Mouse (Mus musculus) liver, adult 2 months (tissue): ENCODE measurements around the gene Slc43a3. TPM values are rescaled to one million over a fixed set of nuclear protein-coding genes. Genes with fewer than 3 reads are reported as not detected.
A peak's percentile ranks its signal among the peaks of the same experiment; 100 is the strongest.
"Not testable (repeated sequence)": the region's sequence is repeated elsewhere in the genome, so short reads cannot be mapped to it uniquely, and the experiment has no call there.

Experiments
- DNase-seq: peaks from one replicate; pipeline ENCODE4 v3.0.0-alpha.2; 2011; ENCODE audit warnings: low read depth, low spot score; ENCODE audit errors: extremely low read depth
- H3K27ac ChIP-seq: fragments of 200-500 bp; replicated peaks from 2 replicates; pipeline ENCODE4 v1.5.1; 2012; ENCODE audit warnings: low read depth, mild to moderate bottlenecking, control low read depth, inconsistent platforms, low read length; ENCODE audit not compliant: insufficient read depth
- H3K27me3 ChIP-seq: fragments of 200-500 bp; 2 replicates; pipeline ENCODE4 v1.6.1; 2012; ENCODE audit warnings: mild to moderate bottlenecking, moderate library complexity, low read length, inconsistent platforms; ENCODE audit not compliant: control insufficient read depth, insufficient read depth
- H3K36me3 ChIP-seq: fragments of 200-500 bp; 2 replicates; pipeline ENCODE4 v1.6.1; 2012; ENCODE audit warnings: low read length, inconsistent platforms; ENCODE audit not compliant: control insufficient read depth, insufficient read depth
- H3K4me1 ChIP-seq: fragments of 200-500 bp; 2 replicates; pipeline ENCODE4 v1.6.1; 2011; ENCODE audit warnings: low read length; ENCODE audit not compliant: control insufficient read depth, insufficient read depth
- H3K4me3 ChIP-seq: fragments of 200-500 bp; 2 replicates; pipeline ENCODE4 v1.5.1; 2011; ENCODE audit warnings: low read depth, mild to moderate bottlenecking, control low read depth, low read length, moderate library complexity; ENCODE audit not compliant: insufficient read depth
- H3K79me2 ChIP-seq: fragments of 200-500 bp; 2 replicates; pipeline ENCODE4 v1.6.1; 2012; ENCODE audit warnings: inconsistent platforms, mild to moderate bottlenecking, low read length, moderate library complexity; ENCODE audit not compliant: control insufficient read depth, insufficient read depth
- H3K9ac ChIP-seq: fragments of 200-500 bp; 2 replicates; pipeline ENCODE4 v1.6.1; 2012; ENCODE audit warnings: low read depth, mild to moderate bottlenecking, control low read depth, inconsistent platforms, low read length
- CTCF ChIP-seq: fragments of 200-500 bp; IDR thresholded peaks from 2 replicates; pipeline ENCODE4 v1.5.1; 2011; ENCODE audit warnings: low read depth, low read length, control low read depth
- POLR2A ChIP-seq: fragments of 200-500 bp; IDR thresholded peaks from 2 replicates; pipeline ENCODE4 v1.6.1; 2011; ENCODE audit warnings: low read length, control low read depth; ENCODE audit not compliant: insufficient read depth; ENCODE audit errors: extremely low read depth
- WGBS: fragments of 180-500 bp; shearing (Covaris S2); methylation state at CpG from one replicate; pipeline ENCODE4 v1.1.7; 2018; 5-methylcytosine and 5-hydroxymethylcytosine counted together
- polyA plus RNA-seq: library from polyadenylated mRNA; depleted of rRNA; stranded (reverse); fragments of >200 nt; gene quantifications from 2 replicates; pipeline ENCODE4 v1.2.3, GENCODE M21; 2012
- total RNA-seq: library from RNA; depleted of rRNA; stranded (reverse); fragments of >200 nt; gene quantifications from 2 replicates; pipeline ENCODE4 v1.2.3, GENCODE M21; 2014

Gene Slc43a3
- total and polyA plus RNA-seq, 2 experiments: 25.7 to 30.6 TPM

DNA sequence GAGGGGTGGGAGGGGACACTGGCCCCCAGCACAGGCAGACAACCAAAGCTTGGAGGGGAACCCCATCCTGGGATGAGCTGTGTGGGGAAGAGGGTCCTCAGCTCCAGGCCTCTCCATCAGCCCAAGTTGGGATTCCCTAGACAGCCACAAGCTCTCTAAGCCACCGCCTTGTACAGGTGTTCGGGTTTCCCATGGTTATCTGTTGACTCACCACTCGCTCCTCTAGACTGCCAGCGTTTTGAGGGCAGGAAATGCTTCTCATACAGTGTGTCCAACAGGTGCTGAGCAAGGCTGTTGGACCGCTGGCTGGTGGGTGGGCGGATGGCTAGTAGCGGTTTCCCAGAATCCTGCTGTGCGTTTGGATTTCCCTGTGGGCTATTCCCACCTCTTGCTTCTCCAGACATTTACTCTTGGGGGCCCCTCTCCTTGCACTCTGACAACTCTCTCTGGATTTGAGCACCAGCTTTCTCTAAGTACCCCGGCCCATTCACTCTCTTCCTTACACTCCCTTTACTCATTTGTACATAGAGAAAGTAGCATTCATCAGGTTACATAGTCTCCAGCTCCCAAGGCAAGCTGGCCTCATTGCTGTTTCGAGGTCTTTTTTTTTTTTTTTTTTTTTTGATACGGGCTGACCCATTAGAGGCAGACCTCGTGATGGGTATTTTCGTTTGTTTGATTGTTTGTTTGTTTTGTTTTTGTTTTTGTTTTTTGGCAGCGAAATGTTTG is 46.9 kb upstream of the Slc43a3 start:
- DNase-seq: no peak
- TF ChIP-seq CTCF (no peak), POLR2A (no peak)
- Histone ChIP-seq H3K36me3 (no peaks in the 10 kb centered on the region), H3K79me2 (no peaks in the 10 kb centered on the region), H3K9ac (no peak overlapping the region), H3K27me3 (peaks cover 11% of the 10 kb centered on the region), H3K4me3 (peak overlapping the region; percentile 6; the same call in 1 of the 2 replicates), H3K4me1 (peaks cover 4% of the 10 kb centered on the region; the same call in 1 of the 2 replicates), H3K27ac (no peak overlapping the region)
- 21% methylated on average over 14 of the region's 14 CpGs for WGBS

DNA sequence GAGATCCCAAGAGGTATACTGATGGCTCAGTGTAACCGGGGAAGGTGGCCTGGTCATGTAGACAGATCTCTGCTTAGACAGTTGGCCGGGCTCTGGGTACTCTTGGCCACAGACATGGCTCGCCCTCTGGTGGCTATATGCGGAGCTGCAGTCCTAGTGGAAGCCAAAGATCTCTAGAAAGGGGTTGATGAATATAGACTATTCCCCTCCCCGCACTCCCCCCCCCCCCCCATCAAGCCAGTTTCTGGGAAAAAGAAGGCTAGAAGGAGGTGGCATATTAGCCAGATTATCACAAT is 46.4 kb upstream of the Slc43a3 start:
- H3K27me3 ChIP-seq: peaks cover 11% of the 10 kb centered on the region
- TF ChIP-seq POLR2A: no peak
- TF ChIP-seq CTCF: peak; percentile 93
- peak; percentile 55 for DNase-seq

DNA sequence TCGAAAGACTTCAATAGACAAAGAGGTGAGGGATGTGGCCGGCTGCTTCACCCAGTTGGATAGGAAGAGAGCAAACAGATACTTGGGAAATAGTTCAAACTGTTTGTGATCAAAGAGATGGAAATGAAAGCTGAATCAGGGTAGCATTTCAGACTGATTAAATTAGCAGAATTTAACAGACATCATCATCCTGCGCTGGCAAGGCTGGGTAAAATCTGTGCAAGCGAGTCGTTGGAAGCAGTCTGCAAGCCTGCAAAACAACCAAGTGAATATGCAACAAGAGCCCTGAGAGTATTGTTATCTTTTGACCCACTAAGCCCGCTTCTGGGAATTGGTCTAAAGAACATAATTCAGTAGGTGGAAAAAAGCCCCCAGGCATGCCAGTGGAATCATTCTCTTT is 43.0 kb upstream of the Slc43a3 start:
- H3K27ac ChIP-seq: no peak overlapping the region
- H3K9ac ChIP-seq: no peak overlapping the region
- WGBS: 25% methylated on average over 6 of the region's 6 CpGs
- H3K79me2 ChIP-seq: no peaks in the 10 kb centered on the region
- peaks cover 3% of the 10 kb centered on the region; the same call in 1 of the 2 replicates for H3K4me1 ChIP-seq
- no peaks in the 10 kb centered on the region for H3K27me3 ChIP-seq
- H3K36me3 ChIP-seq: no peaks in the 10 kb centered on the region
- DNase-seq: peak; percentile 80
- no peak overlapping the region for H3K4me3 ChIP-seq
- TF ChIP-seq POLR2A (no peak), CTCF (no peak)

More for the DNA sequence above, 46.4 kb upstream of the Slc43a3 start:
- H3K36me3 ChIP-seq: no peaks in the 10 kb centered on the region
- no peak overlapping the region for H3K4me3 ChIP-seq
- H3K27ac ChIP-seq: no peak overlapping the region
- under 1% methylated on average over 5 of the region's 5 CpGs for WGBS
- no peaks in the 10 kb centered on the region for H3K79me2 ChIP-seq
- no peak overlapping the region for H3K9ac ChIP-seq
- H3K4me1 ChIP-seq: peaks cover 4% of the 10 kb centered on the region; the same call in 1 of the 2 replicates

DNA sequence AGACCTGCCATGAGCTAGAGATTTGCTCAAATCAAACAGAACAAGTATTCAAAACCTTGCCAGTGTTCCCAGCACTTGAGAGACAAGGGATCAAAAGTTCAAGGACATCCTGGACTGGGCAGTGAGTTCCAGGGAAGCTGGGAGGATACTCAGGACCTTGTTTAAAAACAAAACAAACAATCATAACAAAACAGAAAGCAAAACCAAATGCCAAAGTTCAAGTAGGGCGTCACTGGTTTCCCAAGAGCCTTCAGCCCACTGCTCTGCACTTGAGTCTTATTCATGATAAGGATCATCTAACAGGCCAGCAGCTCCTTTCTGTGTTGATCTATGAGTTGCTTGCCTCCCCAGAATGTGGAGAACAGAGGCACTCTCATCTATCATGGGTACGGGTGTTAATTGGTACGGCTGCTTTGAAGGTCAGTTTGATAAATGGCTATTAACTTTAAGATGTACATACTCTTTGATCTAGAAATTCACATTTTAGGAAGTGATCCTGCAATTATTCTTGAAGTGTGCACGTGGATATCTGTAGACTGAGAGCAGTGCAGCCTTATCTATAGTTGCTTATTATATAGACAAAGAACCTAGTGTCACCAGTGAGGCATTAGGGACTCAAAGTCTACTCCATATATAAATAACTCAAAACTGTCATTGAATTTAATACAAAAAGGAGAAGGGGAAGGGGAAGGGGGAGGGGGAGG is 40.7 kb upstream of the Slc43a3 start:
- 57% methylated on average over 4 of the region's 4 CpGs for WGBS
- peak overlapping the region; percentile 47; the same call in 1 of the 2 replicates for H3K27ac ChIP-seq
- no peaks in the 10 kb centered on the region for H3K79me2 ChIP-seq

DNA sequence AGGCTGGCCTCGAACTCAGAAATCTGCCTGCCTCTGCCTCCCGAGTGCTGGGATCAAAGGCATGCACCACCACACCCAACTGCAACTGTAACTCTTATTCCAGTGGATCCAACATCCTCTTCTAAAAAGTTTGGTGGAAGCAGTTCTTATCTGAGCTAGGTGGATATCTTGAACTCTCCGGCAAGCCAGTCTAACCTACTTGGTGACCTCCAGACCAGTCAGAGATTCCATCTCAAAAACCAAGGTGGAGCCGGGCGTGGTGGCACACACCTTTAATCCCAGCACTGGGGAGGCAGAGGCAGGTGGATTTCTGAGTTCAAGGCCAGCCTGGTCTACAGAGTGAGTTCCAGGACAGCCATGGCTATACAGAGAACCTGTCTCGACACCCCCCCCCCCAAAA is 39.7 kb upstream of the Slc43a3 start:
- not testable (repeated sequence) for H3K79me2 ChIP-seq, H3K27ac ChIP-seq, H3K36me3 ChIP-seq, H3K4me3 ChIP-seq, H3K4me1 ChIP-seq, H3K9ac ChIP-seq, H3K27me3 ChIP-seq, DNase-seq
- WGBS: 94% methylated on average over 6 of the region's 6 CpGs

More for the DNA sequence above, 40.7 kb upstream of the Slc43a3 start:
- TF ChIP-seq POLR2A: no peak
- TF ChIP-seq CTCF: no peak
- DNase-seq: peak; percentile 86
- H3K4me1 ChIP-seq: peaks cover 3% of the 10 kb centered on the region; the same call in 1 of the 2 replicates
- H3K27me3 ChIP-seq: no peaks in the 10 kb centered on the region
- no peak overlapping the region for H3K9ac ChIP-seq
- H3K36me3 ChIP-seq: no peaks in the 10 kb centered on the region
- no peak overlapping the region for H3K4me3 ChIP-seq

DNA sequence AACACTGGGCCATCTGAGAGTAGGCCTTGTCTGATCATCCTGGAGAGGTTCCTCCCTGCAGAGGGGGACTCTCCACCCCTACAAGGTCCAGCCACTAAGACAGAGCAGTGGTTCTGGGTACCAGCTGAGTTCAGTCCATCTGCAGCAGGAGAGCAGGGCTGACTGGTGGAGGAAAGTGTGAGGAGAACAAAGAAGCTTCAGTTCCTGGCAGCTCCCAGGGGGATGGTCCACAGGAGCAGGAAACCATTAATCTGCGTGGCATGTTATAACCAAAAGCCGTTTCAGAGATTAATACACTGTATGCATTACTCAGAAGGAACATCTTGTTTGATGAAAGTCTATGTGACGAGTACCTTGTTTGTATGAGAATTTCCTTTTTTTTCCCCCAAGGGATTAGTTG is 23.7 kb upstream of the Slc43a3 start:
- H3K27ac ChIP-seq: no peak overlapping the region
- no peak for DNase-seq
- peaks cover 4% of the 10 kb centered on the region; the same call in 1 of the 2 replicates for H3K4me1 ChIP-seq
- H3K36me3 ChIP-seq: no peaks in the 10 kb centered on the region
- no peak overlapping the region for H3K4me3 ChIP-seq
- H3K9ac ChIP-seq: no peak overlapping the region
- no peaks in the 10 kb centered on the region for H3K79me2 ChIP-seq
- no peaks in the 10 kb centered on the region for H3K27me3 ChIP-seq
- TF ChIP-seq CTCF (no peak), POLR2A (no peak)
- WGBS: 86% methylated on average over 3 of the region's 3 CpGs
